Mouse (Mus musculus): ENCODE data around the gene Oas2.

- no peak for TF ChIP-seq CTCF (IDR thresholded peaks at IDR 0.05; ENCODE audit: control insufficient read depth, insufficient read depth, insufficient read length)
- no peak for TF ChIP-seq USF1 (IDR thresholded peaks at IDR 0.05; ENCODE audit: low read depth)
- no peak for TF ChIP-seq MYOD1 (IDR thresholded peaks at IDR 0.05; ENCODE audit: control insufficient read depth, insufficient read length, low read depth)
- no peak for TF ChIP-seq MAX (IDR thresholded peaks at IDR 0.05)
- no peak for TF ChIP-seq CEBPB (IDR thresholded peaks at IDR 0.05; ENCODE audit: low read depth)
Observed at GRCm38 (mm10) chr5:120706541-120706940, 43.1 kb downstream of the Oas2 start.

Measured in C2C12 (cell line).